Mouse (Mus musculus): Measurements from ENCODE around the gene Myh11.

DNA sequence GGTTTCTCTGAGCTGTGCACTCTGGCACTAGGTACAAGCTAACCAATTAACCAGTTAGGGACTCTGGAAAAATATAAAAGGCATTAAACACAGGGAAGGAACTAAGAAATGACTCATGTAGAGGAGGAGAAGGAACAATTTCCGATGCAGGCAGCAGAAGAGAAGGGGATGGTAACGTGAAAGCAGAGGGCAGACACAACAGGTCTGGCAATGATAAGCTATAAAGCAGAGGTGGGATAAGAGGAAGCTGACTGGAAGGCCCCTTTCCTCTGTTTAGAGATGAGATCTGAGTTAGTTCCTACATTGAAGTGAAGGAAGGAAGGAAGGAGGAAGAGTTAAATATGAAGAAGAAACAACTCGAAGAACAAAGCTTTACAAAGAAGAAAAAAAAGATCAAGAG, 18.7 kb upstream of the Myh11 start:
- TF ChIP-seq CTCF (IDR thresholded peaks at IDR 0.05) (no peak), EP300 (IDR thresholded peaks at IDR 0.05) (no peak)
